Mouse (Mus musculus) stomach, embryonic 14.5 days (tissue): ENCODE results near the gene Hnrnph3. TPM values are rescaled to one million over a fixed set of nuclear protein-coding genes. Genes with fewer than 3 reads are reported as not detected.
A peak's percentile ranks its signal among the peaks of the same experiment; 100 is the strongest.

ENCODE experiments used
- ATAC-seq: fragments of 200-750 bp; cut with Nextera tagmentation; 2 replicates; pipeline ENCODE4 v1.8.0; 2017; ENCODE audit warnings: low read depth, moderate TSS enrichment; ENCODE audit not compliant: insufficient number of reproducible peaks, insufficient read depth, low FRiP score
- H3K27ac ChIP-seq: fragments of 300-500 bp; sonication (generic); 2 replicates; pipeline ENCODE4 v1.5.1; 2014; ENCODE audit warnings: mild to moderate bottlenecking, low read length, moderate library complexity, mixed read lengths
- H3K27me3 ChIP-seq: fragments of 300-500 bp; sonication (generic); 2 replicates; pipeline ENCODE4 v1.6.1; 2014; ENCODE audit warnings: low read length, control low read depth, mixed read lengths; ENCODE audit not compliant: control insufficient read depth, insufficient read depth
- H3K36me3 ChIP-seq: fragments of 300-500 bp; sonication (generic); 2 replicates; pipeline ENCODE4 v1.6.1; 2014; ENCODE audit warnings: mild to moderate bottlenecking, control low read depth, low read length, moderate library complexity, mixed read lengths; ENCODE audit not compliant: control insufficient read depth, insufficient read depth
- H3K4me1 ChIP-seq: fragments of 300-500 bp; sonication (generic); 2 replicates; pipeline ENCODE4 v1.6.1; 2014; ENCODE audit warnings: low read length, control low read depth, mixed read lengths; ENCODE audit not compliant: control insufficient read depth, insufficient read depth
- H3K4me2 ChIP-seq: fragments of 300-500 bp; sonication (generic); replicated peaks from 2 replicates; pipeline ENCODE4 v1.6.1; 2014; ENCODE audit warnings: low read depth, low read length, control low read depth
- H3K4me3 ChIP-seq: fragments of 300-500 bp; sonication (generic); 2 replicates; pipeline ENCODE4 v1.5.1; 2014; ENCODE audit warnings: low read depth, low read length, control low read depth
- H3K9ac ChIP-seq: fragments of 300-500 bp; sonication (generic); replicated peaks from 2 replicates; pipeline ENCODE4 v1.6.1; 2014; ENCODE audit warnings: low read depth, mild to moderate bottlenecking, control low read depth, low read length, moderate library complexity, mixed read lengths
- H3K9me3 ChIP-seq: fragments of 300-500 bp; sonication (generic); 2 replicates; pipeline ENCODE4 v1.6.1; 2016; ENCODE audit warnings: low read depth, low read length, control low read depth; ENCODE audit not compliant: control insufficient read depth
- WGBS: fragments of 180-500 bp; shearing (Covaris S2); extraction: QIAGEN DNeasy Blood & Tissue Kit; methylation state at CpG from one replicate; pipeline ENCODE4 v1.1.7; 2014; 5-methylcytosine and 5-hydroxymethylcytosine counted together
- polyA plus RNA-seq: library from polyadenylated mRNA; unstranded; fragments of >200 nt; fragmentation: Nextera tagmentation; extraction: Ambion mirVana; gene quantifications from 2 replicates; pipeline ENCODE4 v1.2.1, GENCODE M21; 2014

Hnrnph3 gene
- polyA plus RNA-seq, 1 experiment from 2014 or later: 75.0 TPM

DNA sequence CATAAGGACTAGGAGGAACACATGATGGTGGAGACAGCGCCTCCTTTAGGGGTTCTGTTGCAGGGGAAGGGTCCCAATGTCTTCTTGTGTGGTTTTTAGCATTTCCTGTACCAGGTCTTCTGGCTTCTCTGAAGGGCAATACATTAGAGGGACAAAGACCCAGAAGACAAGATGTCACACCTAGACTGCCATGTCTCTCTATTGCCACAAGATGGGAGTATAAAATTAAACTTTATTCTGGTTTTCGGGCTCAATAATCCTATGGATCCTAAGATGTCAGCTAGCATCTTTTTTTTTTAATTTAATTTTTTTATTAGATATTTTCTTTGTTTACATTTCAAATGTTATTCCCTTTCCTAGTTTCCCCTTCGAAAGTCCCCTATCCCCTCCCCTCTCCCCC is 19.1 kb upstream of the Hnrnph3 start:
- H3K36me3 ChIP-seq: no peaks in the 10 kb centered on the region
- no peaks in the 10 kb centered on the region for H3K4me1 ChIP-seq
- no peak overlapping the region for H3K4me3 ChIP-seq
- no peak overlapping the region for H3K27ac ChIP-seq
- H3K9me3 ChIP-seq: no peaks in the 10 kb centered on the region
- ATAC-seq: no peak
- no peaks in the 10 kb centered on the region for H3K27me3 ChIP-seq
- no peak overlapping the region for H3K9ac ChIP-seq
- WGBS: 60% methylated on average over 3 of the region's 3 CpGs
- no peak overlapping the region for H3K4me2 ChIP-seq

DNA sequence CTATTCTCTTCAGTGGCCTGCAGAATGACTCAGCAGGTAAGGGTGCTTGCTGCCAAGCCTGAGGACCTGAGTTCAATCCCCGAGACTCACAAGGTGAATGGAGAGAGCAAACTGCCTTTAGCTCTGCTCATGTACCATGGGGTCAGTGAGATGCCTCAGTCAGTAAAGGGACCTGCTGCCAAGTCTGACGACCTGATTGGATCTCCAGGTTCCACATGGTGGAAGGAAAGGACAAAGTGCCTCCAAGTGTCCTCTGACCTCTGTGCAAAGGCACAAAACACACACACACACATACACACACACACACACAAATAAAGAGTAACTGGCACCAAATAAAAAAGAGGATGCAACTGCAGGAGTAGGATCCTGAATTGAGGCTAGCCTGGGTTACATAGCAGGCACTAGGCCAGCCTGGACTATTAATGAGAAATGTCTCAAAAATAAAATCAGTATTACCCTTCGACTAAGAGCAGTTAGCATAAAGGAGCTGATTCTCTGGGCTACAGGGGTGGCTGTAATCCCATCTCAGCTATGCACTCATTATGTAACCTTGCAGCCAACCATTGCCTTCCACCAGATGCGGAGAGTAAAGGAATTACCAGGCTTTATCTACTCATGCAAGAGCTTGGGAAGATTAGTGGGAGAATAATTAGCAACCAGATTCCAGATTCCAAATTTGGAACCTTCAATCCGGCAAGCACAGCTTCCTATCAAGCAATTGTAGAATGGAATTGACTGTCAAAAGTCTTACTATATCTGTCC is 16.0 kb upstream of the Hnrnph3 start:
- H3K9ac ChIP-seq: no peak overlapping the region
- WGBS: 80% methylated on average over 5 of the region's 5 CpGs
- no peaks in the 10 kb centered on the region for H3K27me3 ChIP-seq
- no peak for ATAC-seq
- no peaks in the 10 kb centered on the region for H3K36me3 ChIP-seq
- no peak overlapping the region for H3K27ac ChIP-seq
- no peak overlapping the region for H3K4me3 ChIP-seq
- no peak overlapping the region for H3K4me2 ChIP-seq
- no peaks in the 10 kb centered on the region for H3K9me3 ChIP-seq
- no peaks in the 10 kb centered on the region for H3K4me1 ChIP-seq

DNA sequence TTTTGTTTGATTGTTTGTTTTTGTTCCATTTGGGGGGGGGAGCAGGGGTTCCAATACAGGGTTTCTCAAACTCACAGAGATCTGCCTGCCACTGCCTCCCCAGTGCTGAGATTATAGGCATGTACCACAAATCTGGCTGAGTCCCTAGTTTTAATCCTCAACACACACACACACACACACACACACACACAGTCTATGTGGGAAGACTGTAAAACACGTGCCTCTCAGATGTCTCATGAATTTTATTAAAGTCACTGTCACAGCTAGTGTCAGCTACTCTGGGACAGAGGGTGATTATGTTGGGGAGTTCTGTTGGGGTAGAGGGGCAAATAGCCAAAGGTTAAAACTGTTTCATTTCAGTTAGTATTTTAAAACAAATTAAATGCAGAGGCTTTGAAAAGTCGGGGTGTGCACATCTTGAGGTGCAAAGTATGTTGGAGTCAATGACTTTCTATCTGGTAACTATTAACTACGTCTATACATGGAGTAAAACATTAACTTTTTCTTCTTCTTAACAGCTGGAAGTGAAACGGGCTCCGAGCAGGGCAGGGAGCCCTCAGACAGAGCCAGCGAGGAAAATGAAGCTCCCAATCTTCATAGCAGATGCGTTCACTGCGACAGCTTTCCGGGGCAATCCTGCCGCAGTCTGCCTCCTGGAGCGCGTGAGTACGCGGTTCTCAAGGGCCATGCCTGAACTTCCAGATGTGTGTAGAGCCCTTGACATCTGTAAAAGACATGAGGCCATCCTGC is 14.7 kb upstream of the Hnrnph3 start:
- no peak overlapping the region for H3K9ac ChIP-seq
- 58% methylated on average over 14 of the region's 14 CpGs for WGBS
- H3K9me3 ChIP-seq: no peaks in the 10 kb centered on the region
- no peaks in the 10 kb centered on the region for H3K27me3 ChIP-seq
- H3K4me3 ChIP-seq: no peak overlapping the region
- no peak overlapping the region for H3K27ac ChIP-seq
- no peaks in the 10 kb centered on the region for H3K4me1 ChIP-seq
- H3K4me2 ChIP-seq: no peak overlapping the region
- 0 out of 2 replicates have a peak, but pooled peaks have one; percentile 37 for ATAC-seq
- no peaks in the 10 kb centered on the region for H3K36me3 ChIP-seq

DNA sequence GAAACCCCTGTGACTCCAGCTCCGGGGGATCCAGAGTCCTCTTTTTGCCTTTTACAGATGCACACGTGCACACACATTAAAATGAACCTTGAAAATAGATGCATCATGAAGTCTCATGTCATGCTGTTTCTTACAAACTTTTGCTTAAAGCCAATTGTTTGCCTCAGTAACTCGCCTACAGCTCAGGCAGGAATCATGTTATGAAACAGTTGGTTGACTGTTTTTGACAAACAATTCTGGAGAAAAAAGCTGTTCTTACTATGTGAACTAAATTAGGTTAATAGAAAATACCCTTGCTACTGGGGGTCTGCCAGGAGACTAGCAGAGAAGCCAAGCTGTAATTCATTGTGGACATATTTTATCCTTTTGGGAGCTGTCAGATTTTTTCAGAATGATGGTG is 8.9 kb upstream of the Hnrnph3 start:
- no peak overlapping the region for H3K27ac ChIP-seq
- ATAC-seq: no peak

DNA sequence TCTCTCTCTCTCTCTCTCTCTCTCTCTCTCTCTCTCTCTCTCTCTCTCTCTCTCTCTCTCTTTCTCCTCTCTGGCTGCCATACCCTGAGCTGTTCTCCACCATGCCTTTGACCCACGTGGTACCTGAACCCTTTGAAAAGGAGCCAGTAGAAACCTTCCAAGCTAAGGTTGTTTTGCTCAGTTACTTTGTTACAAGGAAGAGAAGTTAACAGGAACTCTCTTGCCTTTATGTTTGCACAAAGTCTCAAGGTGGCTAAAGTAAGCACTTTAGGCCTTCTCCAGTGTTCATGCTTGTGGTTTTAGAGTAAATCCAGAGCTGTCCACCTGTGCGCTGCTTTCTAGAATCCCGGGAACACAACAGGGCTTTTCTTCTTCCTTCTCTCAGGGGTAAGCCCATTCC is 8.2 kb upstream of the Hnrnph3 start:
- Histone ChIP-seq H3K27ac (no peak overlapping the region), H3K4me1 (no peaks in the 10 kb centered on the region), H3K4me3 (no peak overlapping the region), H3K4me2 (no peak overlapping the region), H3K36me3 (no peaks in the 10 kb centered on the region), H3K9ac (no peak overlapping the region), H3K9me3 (no peaks in the 10 kb centered on the region), H3K27me3 (no peaks in the 10 kb centered on the region)
- no peak for ATAC-seq
- WGBS: 63% methylated on average over 3 of the region's 3 CpGs

More for the DNA sequence above, 8.9 kb upstream of the Hnrnph3 start:
- Histone ChIP-seq H3K4me2 (no peak overlapping the region), H3K9ac (no peak overlapping the region), H3K4me3 (no peak overlapping the region), H3K4me1 (no peaks in the 10 kb centered on the region), H3K27me3 (no peaks in the 10 kb centered on the region), H3K9me3 (no peaks in the 10 kb centered on the region), H3K36me3 (no peaks in the 10 kb centered on the region)
- 70% methylated on average over 3 of the region's 3 CpGs for WGBS

DNA sequence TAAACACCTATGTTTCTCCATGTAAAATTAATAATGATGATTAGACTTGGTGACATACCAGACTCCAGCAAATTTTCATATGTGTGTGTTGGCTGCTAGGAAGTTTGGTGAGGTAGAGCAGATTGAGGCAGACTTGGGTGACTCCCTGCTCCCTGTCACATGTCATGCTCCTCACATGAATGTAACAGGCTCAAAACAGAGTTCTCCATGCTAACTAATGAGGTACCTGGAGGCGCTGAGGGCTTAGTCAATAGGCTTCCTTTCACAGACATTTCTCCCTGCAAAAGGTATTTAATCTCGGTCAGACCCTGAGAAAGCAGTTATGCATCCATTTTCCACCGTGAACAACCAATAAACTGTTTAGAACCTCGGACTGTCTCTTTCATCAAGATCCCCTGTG is 4.4 kb upstream of the Hnrnph3 start:
- H3K36me3 ChIP-seq: no peaks in the 10 kb centered on the region
- H3K27ac ChIP-seq: no peak overlapping the region
- no peak overlapping the region for H3K4me2 ChIP-seq
- no peaks in the 10 kb centered on the region for H3K9me3 ChIP-seq
- no peak overlapping the region for H3K4me3 ChIP-seq
- WGBS: 88% methylated on average over 4 of the region's 4 CpGs
- no peak overlapping the region for H3K9ac ChIP-seq
- no peak for ATAC-seq
- H3K27me3 ChIP-seq: no peaks in the 10 kb centered on the region
- peaks cover 2% of the 10 kb centered on the region; the same call in 1 of the 2 replicates for H3K4me1 ChIP-seq

DNA sequence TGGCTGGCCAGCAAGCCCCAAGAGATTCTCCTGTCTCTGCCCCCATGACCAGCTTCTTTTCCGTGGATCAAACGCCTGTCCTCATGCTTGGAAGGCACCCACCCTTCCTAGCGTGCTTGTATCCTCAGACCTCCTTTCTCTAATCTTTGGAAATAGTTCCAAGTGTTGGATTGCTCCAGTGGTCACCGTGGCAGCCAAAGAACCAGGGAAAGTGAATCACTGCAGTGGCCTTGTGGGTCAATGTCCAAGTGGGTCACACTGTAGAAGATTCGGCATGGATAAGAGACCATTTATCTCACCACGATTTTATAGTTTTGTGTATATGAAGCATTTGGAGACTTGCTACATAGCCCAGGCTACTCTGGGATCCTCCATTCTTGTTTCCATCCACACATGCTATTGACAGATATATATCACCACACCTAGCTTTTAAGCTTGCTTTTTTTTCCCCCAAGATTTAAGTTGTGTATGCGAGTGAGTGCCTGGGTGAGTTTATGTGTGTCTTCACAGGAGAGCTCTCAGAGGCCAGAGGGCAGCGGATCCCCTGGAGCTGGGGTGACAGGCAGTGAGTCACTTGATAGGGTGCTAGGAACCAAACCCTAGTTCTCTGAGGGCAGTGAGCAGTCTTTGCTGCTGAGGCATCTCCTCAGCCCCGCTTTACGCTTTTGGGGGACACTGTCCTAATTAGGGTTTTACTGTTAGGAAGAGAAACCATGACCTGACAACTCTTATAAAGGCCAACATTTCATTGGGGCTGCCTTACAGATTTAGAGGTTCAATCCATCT is 3.6 kb upstream of the Hnrnph3 start:
- Histone ChIP-seq H3K36me3 (no peaks in the 10 kb centered on the region), H3K9ac (no peak overlapping the region), H3K27me3 (no peaks in the 10 kb centered on the region), H3K4me1 (peaks cover 2% of the 10 kb centered on the region; the same call in 1 of the 2 replicates), H3K4me3 (no peak overlapping the region), H3K9me3 (no peaks in the 10 kb centered on the region), H3K27ac (no peak overlapping the region), H3K4me2 (no peak overlapping the region)
- 93% methylated on average over 10 of the region's 10 CpGs for WGBS
- ATAC-seq: no peak

DNA sequence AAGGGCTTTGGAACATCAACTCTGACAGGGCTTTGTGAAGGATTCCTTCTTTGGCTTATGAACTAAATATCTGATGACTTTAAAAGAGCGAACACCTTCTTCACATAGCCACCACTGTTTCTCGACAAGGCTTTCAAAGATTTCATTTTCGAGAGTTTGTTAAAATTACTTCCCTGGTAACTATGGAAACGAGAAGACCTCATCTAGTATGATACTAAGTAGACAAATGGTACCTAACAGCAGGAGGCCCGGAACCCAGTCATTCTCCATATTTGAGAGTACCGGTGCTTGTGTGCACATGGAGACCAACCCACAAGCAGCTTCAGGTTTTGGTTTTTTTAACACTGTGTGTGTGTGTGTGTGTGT is 2.8 kb upstream of the Hnrnph3 start:
- Histone ChIP-seq H3K4me2 (no peak overlapping the region), H3K4me3 (no peak overlapping the region), H3K9me3 (no peaks in the 10 kb centered on the region), H3K9ac (no peak overlapping the region), H3K36me3 (no peaks in the 10 kb centered on the region), H3K4me1 (peaks cover 6% of the 10 kb centered on the region; the same call in 1 of the 2 replicates), H3K27ac (no peak overlapping the region), H3K27me3 (no peaks in the 10 kb centered on the region)
- 87% methylated on average over 6 of the region's 6 CpGs for WGBS
- no peak for ATAC-seq
